Mouse (Mus musculus): ENCODE measurements at regions not wholly inside any gene's neighbourhood (a gene's known extent, or its start where the extent isn't known, plus 50 kb on each side); places are given as distances from the start of the nearest gene placed in this dataset.

GRCm38 (mm10) chr14:98605772-98606171 is 388.3 kb downstream of the Rpl36a-ps1 start:
- intact Hi-C loops (cut with DNase I): no loop called here

DNA sequence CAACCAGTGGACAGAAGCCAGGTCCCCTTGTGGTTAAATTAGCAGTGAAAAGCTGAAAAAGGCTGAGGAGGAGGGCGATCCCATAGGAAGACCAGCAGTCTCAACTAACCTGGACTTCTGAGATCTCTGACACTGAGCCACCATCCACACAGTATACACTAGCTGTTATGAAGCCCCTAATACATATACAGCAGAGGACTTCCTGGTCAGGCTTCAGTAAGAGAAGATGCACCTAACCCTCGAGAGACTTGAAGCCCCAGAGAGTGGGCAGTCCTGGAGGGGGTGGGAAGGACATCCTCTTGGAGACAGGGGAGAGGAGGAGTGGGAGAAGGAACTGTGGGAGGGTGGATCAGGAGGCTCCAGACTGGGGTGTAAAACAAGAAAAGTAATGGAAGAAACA is 397.9 kb downstream of the Rpl36a-ps1 start:
- DNase-seq (ENCODE audit: low spot score in 2 of 2): no peak
- intact Hi-C loops (cut with DNase I): no loop called here

More at GRCm38 (mm10) chr14:98605772-98606171, 388.3 kb downstream of the Rpl36a-ps1 start:
- no peak for DNase-seq (ENCODE audit: low spot score in 2 of 2)

DNA sequence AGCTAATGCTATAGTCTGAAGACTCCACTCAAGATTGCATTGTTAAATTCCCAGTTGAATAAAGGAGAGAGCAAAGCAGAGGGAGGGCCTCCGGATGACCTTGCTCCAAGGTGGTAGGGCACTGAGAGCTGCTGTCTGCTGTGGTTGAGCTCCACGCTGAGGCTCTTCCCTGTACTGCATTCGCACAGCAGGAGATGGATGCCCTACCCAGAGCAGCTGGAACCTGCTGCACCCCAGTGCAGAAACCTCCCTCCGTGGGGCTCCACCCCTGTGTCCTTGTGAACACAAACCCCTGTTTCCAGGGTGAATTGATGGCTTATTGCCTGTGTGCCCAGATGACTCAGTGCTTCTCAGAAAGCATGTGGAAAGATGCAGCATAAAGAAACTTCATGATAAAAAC is 404.3 kb downstream of the Rpl36a-ps1 start:
- intact Hi-C loops (cut with DNase I): no loop called here
- DNase-seq (ENCODE audit: low spot score in 2 of 2): no peak

GRCm38 (mm10) chr14:98571644-98572043 is 402.1 kb upstream of the Dach1 start:
- intact Hi-C loops (cut with DNase I): no loop called here
- DNase-seq (ENCODE audit: low spot score in 2 of 2): no peak

- intact Hi-C loops (cut with DNase I): no loop called here
These were observed 392.4 kb upstream of the Dach1 start for GRCm38 (mm10) chr14:98562002-98562401.

DNA sequence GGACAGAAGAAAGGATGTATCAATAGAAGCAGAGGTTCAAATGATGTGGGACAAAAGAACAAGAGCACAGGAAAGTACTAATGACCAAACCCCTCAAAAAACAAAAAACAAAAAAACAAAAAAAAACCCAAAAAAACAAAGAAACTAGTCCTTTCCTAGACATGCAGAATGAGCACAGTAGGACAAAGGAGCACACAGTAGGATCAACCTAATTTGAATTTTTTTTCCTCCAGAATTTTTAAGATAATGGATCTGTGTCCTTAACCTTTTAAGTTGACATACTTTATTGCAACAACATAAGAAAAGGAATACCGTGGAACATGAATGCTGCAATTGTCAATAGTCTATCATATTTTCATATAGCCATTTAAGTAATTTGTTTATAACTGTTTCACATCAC is 370.2 kb upstream of the Dach1 start:
- DNase-seq (ENCODE audit: low spot score in 2 of 2): no peak
- intact Hi-C loops (cut with DNase I): no loop called here

More at GRCm38 (mm10) chr14:98562002-98562401, 392.4 kb upstream of the Dach1 start:
- no peak for DNase-seq (ENCODE audit: low spot score in 2 of 2)

GRCm38 (mm10) chr14:98538267-98538666 is 368.7 kb upstream of the Dach1 start:
- no peak for DNase-seq (ENCODE audit: low spot score in 2 of 2)
- intact Hi-C loops (cut with DNase I): no loop called here

GRCm38 (mm10) chr14:98533600-98533999 is 364.0 kb upstream of the Dach1 start:
- DNase-seq (ENCODE audit: low spot score in 2 of 2): no peak
- intact Hi-C loops (cut with DNase I): no loop called here

DNA sequence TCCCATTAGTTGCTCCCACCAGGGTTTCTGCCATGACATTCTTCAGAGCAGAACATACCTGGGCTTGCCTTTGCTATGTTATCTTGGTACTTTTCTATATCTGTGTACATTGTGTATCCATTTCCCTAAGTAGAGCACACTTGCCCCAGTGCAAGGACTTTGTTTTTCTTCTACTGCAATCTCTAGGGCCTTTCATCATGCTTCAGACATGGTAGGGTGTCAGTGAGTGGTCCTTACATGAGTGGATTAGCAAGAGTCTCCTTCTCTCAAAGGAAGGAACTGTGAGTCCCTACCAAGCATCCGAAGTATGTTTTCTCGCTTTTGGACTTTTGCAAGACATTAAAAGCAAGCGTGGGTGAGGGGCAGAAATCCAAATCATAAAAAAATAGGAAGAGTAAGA is 351.4 kb upstream of the Dach1 start:
- intact Hi-C loops (cut with DNase I): no loop called here
- no peak for DNase-seq (ENCODE audit: low spot score in 2 of 2)

- intact Hi-C loops (cut with DNase I): no loop called here
- DNase-seq (ENCODE audit: low spot score in 2 of 2): no peak
These were observed 335.8 kb upstream of the Dach1 start for GRCm38 (mm10) chr14:98505321-98505720.

DNA sequence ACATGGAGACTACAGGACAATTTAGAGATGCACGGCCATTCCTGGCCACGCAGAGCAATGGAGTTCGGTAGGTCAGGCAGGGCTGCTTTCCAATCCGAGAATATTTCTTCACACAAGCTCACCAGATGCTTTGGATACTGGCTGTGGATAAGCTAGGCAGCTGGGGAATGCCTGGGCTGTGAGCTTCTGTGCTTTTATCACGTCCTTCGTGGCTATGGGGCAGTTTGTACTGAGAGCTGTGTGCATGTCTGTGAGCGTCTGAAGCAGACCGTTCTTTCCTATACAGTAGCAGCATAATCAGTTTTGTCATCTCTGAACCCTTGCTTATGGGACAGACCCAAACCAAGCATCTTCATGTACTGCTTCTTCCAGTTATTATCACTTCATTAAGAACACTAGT is 307.9 kb upstream of the Dach1 start:
- no peak for DNase-seq (ENCODE audit: low spot score in 2 of 2)
- intact Hi-C loops (cut with DNase I): no loop called here

GRCm38 (mm10) chr14:98471803-98472509 is 302.4 kb upstream of the Dach1 start:
- no peak for DNase-seq (ENCODE audit: low spot score in 2 of 2)
- intact Hi-C loops (cut with DNase I): no loop called here

- DNase-seq (ENCODE audit: low spot score in 2 of 2): no peak
- intact Hi-C loops (cut with DNase I): no loop called here
These were observed 284.9 kb upstream of the Dach1 start for GRCm38 (mm10) chr14:98454461-98454860.

DNA sequence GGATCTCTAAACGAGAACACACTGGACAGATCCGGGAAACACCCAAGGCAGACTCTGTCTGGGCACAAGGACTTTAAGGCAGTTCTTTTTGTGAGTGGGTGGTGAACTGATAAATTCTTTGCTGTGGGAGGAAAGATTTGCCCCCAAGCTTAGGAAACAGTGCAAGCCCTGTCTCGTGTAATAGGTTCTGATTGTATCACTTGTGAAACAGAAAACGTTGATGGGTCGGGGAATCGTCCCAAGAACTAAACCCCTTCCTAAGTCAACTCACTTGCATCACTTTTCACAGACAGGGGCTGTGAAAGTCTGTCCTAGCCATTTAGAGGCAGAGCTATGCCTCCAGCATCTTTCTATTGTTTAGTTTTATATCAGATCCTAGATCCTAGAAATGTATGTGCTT is 282.6 kb upstream of the Dach1 start:
- no peak for DNase-seq (ENCODE audit: low spot score in 2 of 2)
- intact Hi-C loops (cut with DNase I): no loop called here

GRCm38 (mm10) chr14:98449568-98449967 is 280.0 kb upstream of the Dach1 start:
- DNase-seq (ENCODE audit: low spot score in 2 of 2): no peak

DNA sequence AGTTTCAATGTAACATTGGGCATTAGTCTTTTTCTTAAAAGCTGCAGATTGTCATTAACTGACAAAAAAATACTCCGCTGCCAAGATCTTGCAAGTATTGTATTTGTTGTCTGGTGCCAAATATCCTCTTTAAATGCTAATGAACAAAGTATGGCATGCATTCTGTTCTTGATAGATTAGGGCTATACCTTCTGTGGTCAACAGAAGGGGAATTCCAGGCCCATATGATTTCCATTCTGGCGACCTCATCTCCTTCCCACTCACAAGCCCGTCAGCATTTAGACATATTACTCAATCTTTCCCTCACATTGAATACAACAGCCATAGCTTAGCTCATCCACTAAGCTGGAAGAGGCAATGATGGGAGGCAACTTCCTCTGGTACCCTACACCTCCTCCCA is 272.8 kb upstream of the Dach1 start:
- no peak for DNase-seq (ENCODE audit: low spot score in 2 of 2)
- intact Hi-C loops (cut with DNase I): no loop called here

More at GRCm38 (mm10) chr14:98449568-98449967, 280.0 kb upstream of the Dach1 start:
- intact Hi-C loops (cut with DNase I): no loop called here

GRCm38 (mm10) chr14:98441954-98442353 is 272.4 kb upstream of the Dach1 start:
- no peak for DNase-seq (ENCODE audit: low spot score in 2 of 2)
- intact Hi-C loops (cut with DNase I): no loop called here

DNA sequence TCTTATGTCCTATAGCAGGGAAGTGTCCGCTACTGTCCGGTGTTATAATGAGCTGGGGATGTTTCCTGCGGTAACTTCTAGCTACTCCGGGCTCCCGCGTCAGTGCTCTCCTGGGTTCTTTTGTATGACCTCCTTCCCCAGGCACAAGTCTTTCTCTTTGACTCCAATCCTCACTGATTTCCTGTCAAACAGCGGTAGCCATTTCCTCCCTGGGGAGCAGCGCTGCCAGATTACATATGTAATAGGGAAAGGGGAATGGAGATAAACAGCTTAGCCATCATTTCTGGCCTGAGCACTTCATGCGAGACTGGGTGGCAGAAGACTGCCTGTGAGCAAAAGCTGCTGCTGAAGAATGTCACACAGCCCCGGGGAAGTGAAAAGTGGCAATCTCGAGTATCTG is 262.4 kb upstream of the Dach1 start:
- DNase-seq (ENCODE audit: low spot score in 2 of 2): no peak
- intact Hi-C loops (cut with DNase I): no loop called here

DNA sequence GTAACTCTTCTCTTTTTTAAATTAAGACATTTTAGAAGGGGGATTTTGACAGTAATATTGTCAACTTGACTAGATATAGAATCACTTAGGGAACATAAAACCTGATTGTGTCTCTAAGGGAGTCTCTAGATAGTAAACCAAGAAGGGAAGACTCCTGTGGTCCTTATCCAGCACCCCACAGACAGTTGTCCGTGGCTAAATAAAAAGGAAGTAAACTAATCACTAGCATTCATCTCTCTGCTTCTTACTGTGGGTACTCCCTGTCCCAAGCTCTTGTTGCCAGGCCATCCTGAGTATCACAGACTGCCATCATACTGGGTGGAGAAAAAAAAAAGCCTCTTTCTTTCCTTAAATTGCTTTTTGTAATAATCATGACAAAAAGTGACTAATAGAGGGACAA is 248.2 kb upstream of the Dach1 start:
- DNase-seq (ENCODE audit: low spot score in 2 of 2): no peak
- intact Hi-C loops (cut with DNase I): no loop called here

GRCm38 (mm10) chr14:98414201-98414600 is 244.6 kb upstream of the Dach1 start:
- DNase-seq (ENCODE audit: low spot score in 2 of 2): no peak
- intact Hi-C loops (cut with DNase I): no loop called here

- intact Hi-C loops (cut with DNase I): no loop called here
- no peak for DNase-seq (ENCODE audit: low spot score in 2 of 2)
These were observed 236.5 kb upstream of the Dach1 start for GRCm38 (mm10) chr14:98405936-98406635.

Measured in left cerebral cortex, postnatal 36 days (tissue).